Mouse (Mus musculus) midbrain, embryonic 11.5 days (tissue): Measurements from ENCODE around the gene Sema4d. TPM values are rescaled to one million over a fixed set of nuclear protein-coding genes. Genes with fewer than 3 reads are reported as not detected.
A peak's percentile ranks its signal among the peaks of the same experiment; 100 is the strongest.

Experiments used
- ATAC-seq: fragments of 200-750 bp; cut with Nextera tagmentation; 2 replicates; pipeline ENCODE4 v1.8.0; 2017; ENCODE audit warnings: moderate TSS enrichment, moderate library complexity; ENCODE audit not compliant: low FRiP score
- DNase-seq: peaks from one replicate; pipeline ENCODE4 v3.0.0; 2015; ENCODE audit warnings: low spot score; ENCODE audit errors: missing footprints
- H3K27ac ChIP-seq: fragments of 300-500 bp; sonication (generic); 2 replicates; pipeline ENCODE4 v1.5.1; 2014; ENCODE audit warnings: low read depth, low read length
- H3K27me3 ChIP-seq: fragments of 300-500 bp; sonication (generic); 2 replicates; pipeline ENCODE4 v1.6.1; 2014; ENCODE audit warnings: mild to moderate bottlenecking, low read length, moderate library complexity, mixed read lengths; ENCODE audit not compliant: control insufficient read depth, insufficient read depth
- H3K36me3 ChIP-seq: fragments of 300-500 bp; sonication (generic); 2 replicates; pipeline ENCODE4 v1.6.1; 2014; ENCODE audit warnings: mild to moderate bottlenecking, low read length, moderate library complexity, mixed read lengths; ENCODE audit not compliant: control insufficient read depth, insufficient read depth
- H3K4me1 ChIP-seq: fragments of 300-500 bp; sonication (generic); 2 replicates; pipeline ENCODE4 v1.6.1; 2014; ENCODE audit warnings: low read length; ENCODE audit not compliant: control insufficient read depth, insufficient read depth
- H3K4me2 ChIP-seq: fragments of 300-500 bp; sonication (generic); 2 replicates; pipeline ENCODE4 v1.6.1; 2014; ENCODE audit warnings: mild to moderate bottlenecking, moderate library complexity
- H3K4me3 ChIP-seq: fragments of 300-500 bp; sonication (generic); 2 replicates; pipeline ENCODE4 v1.5.1; 2014; ENCODE audit warnings: low read depth, low read length
- H3K9ac ChIP-seq: fragments of 300-500 bp; sonication (generic); 2 replicates; pipeline ENCODE4 v1.6.1; 2014; ENCODE audit warnings: low read length
- H3K9me3 ChIP-seq: fragments of 300-500 bp; sonication (generic); 2 replicates; pipeline ENCODE4 v1.6.1; 2016; ENCODE audit warnings: low read length; ENCODE audit not compliant: control insufficient read depth
- WGBS: fragments of 180-500 bp; shearing (Covaris S2); extraction: QIAGEN DNeasy Blood & Tissue Kit; methylation state at CpG from one replicate; pipeline ENCODE4 v1.1.7; 2014; 5-methylcytosine and 5-hydroxymethylcytosine counted together
- polyA plus RNA-seq: library from polyadenylated mRNA; unstranded; fragments of >200 nt; fragmentation: Nextera tagmentation; extraction: Ambion mirVana; gene quantifications from 2 replicates; pipeline ENCODE4 v1.2.1, GENCODE M21; 2014

Sema4d gene
- polyA plus RNA-seq, 1 experiment from 2014 or later, result 4.9 TPM

GRCm38 (mm10) chr13:51818170-51818943, 24.8 kb upstream of the Sema4d start:
- H3K27me3 ChIP-seq, result no peaks in the 10 kb centered on the region
- H3K4me2 ChIP-seq, result no peak overlapping the region
- H3K4me1 ChIP-seq, result peaks cover 4% of the 10 kb centered on the region; the same call in 1 of the 2 replicates
- H3K9me3 ChIP-seq, result no peaks in the 10 kb centered on the region
- ATAC-seq (no peak), DNase-seq (peak; percentile 26)
- H3K9ac ChIP-seq, result no peak overlapping the region
- H3K4me3 ChIP-seq, result no peak overlapping the region
- no peak overlapping the region for H3K27ac ChIP-seq
- 81% methylated on average over 6 of the region's 6 CpGs for WGBS
- no peaks in the 10 kb centered on the region for H3K36me3 ChIP-seq

GRCm38 (mm10) chr13:51816559-51817041, 23.1 kb upstream of the Sema4d start:
- Histone ChIP-seq H3K9ac (no peak overlapping the region), H3K4me3 (no peak overlapping the region), H3K9me3 (no peaks in the 10 kb centered on the region), H3K27ac (no peak overlapping the region), H3K36me3 (no peaks in the 10 kb centered on the region), H3K4me1 (peaks cover 4% of the 10 kb centered on the region; the same call in 1 of the 2 replicates), H3K4me2 (no peak overlapping the region), H3K27me3 (no peaks in the 10 kb centered on the region)
- ATAC-seq, result no peak
- DNase-seq, result peak; percentile 70
- 80% methylated on average over 5 of the region's 5 CpGs for WGBS

- Histone ChIP-seq H3K4me2 (no peak overlapping the region), H3K9me3 (no peaks in the 10 kb centered on the region), H3K27me3 (no peaks in the 10 kb centered on the region), H3K4me1 (peaks cover 4% of the 10 kb centered on the region; the same call in 1 of the 2 replicates), H3K9ac (no peak overlapping the region), H3K36me3 (no peaks in the 10 kb centered on the region), H3K27ac (no peak overlapping the region), H3K4me3 (no peak overlapping the region)
- DNase-seq (peak; percentile 49), ATAC-seq (no peak)
- WGBS, result 77% methylated on average over 9 of the region's 9 CpGs
These were observed 22.4 kb upstream of the Sema4d start for GRCm38 (mm10) chr13:51815865-51816504.

- ATAC-seq, result no peak
- no peak for DNase-seq
- no peaks in the 10 kb centered on the region for H3K36me3 ChIP-seq
- no peak overlapping the region for H3K4me3 ChIP-seq
- H3K9ac ChIP-seq, result no peak overlapping the region
- peaks cover 4% of the 10 kb centered on the region; the same call in 1 of the 2 replicates for H3K4me1 ChIP-seq
- no peak overlapping the region for H3K27ac ChIP-seq
- 92% methylated on average over 6 of the region's 6 CpGs for WGBS
- no peaks in the 10 kb centered on the region for H3K27me3 ChIP-seq
- no peaks in the 10 kb centered on the region for H3K9me3 ChIP-seq
- no peak overlapping the region for H3K4me2 ChIP-seq
These were observed 21.1 kb upstream of the Sema4d start for GRCm38 (mm10) chr13:51814646-51815045.

DNA sequence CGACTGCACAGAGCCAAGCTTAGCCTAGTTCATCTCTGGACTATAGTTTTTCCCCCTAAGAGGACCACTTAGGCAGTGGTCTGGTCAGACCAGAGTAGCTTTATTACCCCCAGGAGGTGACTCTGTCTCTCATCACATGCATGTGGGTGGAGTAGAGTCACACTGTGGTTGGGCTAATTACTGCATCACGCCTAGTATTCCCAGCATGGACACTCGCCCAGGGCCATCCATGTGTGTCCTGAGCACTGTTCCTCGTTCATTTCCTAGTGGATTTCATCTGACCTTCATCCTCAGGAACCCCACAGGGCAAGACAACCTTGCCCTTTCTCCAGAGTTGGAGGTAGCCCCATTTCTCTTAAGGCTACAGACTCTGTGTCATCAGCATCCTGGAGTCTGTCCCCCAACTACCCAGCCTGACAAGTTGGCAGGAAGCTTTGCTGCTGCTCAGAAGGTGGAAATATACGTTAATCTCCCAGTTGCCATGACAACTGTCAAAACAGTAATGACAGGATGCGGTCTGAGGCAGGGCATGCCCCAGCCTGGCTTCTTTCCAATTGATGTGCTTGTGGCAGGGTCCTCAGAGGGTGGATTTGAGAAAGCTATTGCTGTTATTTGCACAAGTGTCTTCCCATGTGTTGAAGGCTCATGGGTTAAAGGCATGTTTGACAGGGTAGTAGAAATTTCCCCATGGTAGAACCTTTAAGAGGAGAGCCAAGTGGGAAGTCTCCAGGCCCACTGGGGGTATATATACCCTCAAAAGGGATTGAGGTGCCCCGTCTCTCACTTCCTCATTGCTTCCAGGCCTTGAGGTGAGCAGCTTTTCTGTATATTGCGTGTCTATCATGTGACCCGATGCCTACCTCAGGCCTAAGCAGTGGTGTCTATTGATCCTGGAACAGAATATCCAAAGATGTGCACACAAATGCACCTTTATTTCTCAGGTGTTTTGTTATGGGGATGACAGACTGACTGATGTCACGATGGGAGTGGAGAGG, 20.4 kb upstream of the Sema4d start:
- no peak overlapping the region for H3K4me3 ChIP-seq
- 62% methylated on average over 10 of the region's 10 CpGs for WGBS
- no peak for ATAC-seq
- H3K36me3 ChIP-seq, result no peaks in the 10 kb centered on the region
- no peak overlapping the region for H3K4me2 ChIP-seq
- no peaks in the 10 kb centered on the region for H3K9me3 ChIP-seq
- DNase-seq, result peak; percentile 49
- no peak overlapping the region for H3K27ac ChIP-seq
- no peak overlapping the region for H3K9ac ChIP-seq
- H3K4me1 ChIP-seq, result peaks cover 4% of the 10 kb centered on the region; the same call in 1 of the 2 replicates
- no peaks in the 10 kb centered on the region for H3K27me3 ChIP-seq

DNA sequence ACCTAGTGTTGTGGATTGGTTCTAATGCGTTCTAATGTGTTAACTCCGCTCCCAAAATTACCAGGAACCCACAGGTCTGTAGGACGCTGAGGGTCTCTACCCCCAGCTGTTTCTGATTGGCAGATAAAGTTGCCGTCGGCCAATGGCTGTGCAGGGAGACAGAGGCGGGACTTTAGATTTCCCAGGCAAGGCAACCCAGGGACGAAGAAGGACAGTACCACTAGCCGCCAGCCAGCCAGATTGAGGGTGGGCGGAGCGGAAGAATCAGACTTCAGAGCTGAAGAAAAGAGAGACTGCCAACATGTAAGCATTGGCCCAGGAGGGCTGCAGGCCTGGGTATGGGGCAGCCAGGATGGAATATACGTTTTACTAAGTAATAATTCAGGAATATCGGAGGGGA, 14.6 kb upstream of the Sema4d start:
- Histone ChIP-seq H3K27ac (no peak overlapping the region), H3K4me3 (no peak overlapping the region), H3K27me3 (no peaks in the 10 kb centered on the region), H3K9ac (no peak overlapping the region), H3K4me2 (no peak overlapping the region), H3K9me3 (no peaks in the 10 kb centered on the region), H3K4me1 (no peaks in the 10 kb centered on the region), H3K36me3 (no peaks in the 10 kb centered on the region)
- ATAC-seq (peak; percentile 69; the same call in 1 of the 2 replicates), DNase-seq (no peak)
- 29% methylated on average over 12 of the region's 12 CpGs for WGBS

DNA sequence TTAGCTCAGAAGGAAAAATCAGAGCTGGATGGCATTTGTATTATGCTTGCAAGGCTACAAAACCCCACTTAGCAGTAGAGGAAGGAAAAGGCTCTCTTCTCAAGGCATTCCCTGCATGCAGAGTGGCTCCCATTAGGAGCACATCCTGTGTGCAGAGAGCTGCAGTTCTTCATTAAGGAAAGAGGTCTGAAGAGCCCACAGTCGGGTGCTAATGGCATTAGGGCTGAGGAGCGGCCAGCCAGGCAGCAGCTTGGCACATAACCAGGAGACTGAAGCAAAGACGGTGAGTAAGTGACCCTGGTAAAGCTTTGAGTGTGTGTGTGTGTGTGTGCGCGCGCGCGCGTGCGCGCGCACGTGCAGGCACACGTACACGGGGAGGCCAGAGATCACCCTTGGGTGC, 12.7 kb upstream of the Sema4d start:
- Histone ChIP-seq H3K9ac (no peak overlapping the region), H3K4me3 (no peak overlapping the region), H3K4me1 (no peaks in the 10 kb centered on the region), H3K27ac (no peak overlapping the region), H3K4me2 (no peak overlapping the region), H3K9me3 (no peaks in the 10 kb centered on the region), H3K27me3 (no peaks in the 10 kb centered on the region), H3K36me3 (no peaks in the 10 kb centered on the region)
- WGBS, result 91% methylated on average over 15 of the region's 15 CpGs
- ATAC-seq (no peak), DNase-seq (no peak)

DNA sequence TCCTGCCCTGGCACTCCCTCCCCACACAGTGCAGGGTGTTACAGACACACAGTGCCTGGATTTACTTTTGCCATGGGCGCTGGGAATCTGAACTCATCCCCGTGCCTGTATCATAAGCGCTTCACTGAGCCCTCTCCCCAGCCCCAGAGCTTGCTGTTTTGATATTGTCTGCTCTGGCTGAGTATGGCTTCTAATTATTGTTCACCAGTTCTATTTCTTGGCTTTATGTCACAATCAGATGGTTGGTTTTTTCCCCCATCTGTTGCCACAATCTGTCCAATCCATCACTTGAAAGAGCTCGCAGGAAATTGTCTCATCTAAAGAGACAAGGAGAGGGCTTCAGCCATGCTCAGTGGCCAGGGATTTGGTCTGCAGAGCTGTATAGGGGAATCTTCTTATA, 12.1 kb upstream of the Sema4d start:
- Histone ChIP-seq H3K4me3 (no peak overlapping the region), H3K9ac (no peak overlapping the region), H3K4me1 (no peaks in the 10 kb centered on the region), H3K27me3 (no peaks in the 10 kb centered on the region), H3K27ac (no peak overlapping the region), H3K36me3 (no peaks in the 10 kb centered on the region), H3K4me2 (no peak overlapping the region), H3K9me3 (no peaks in the 10 kb centered on the region)
- WGBS, result 80% methylated on average over 4 of the region's 4 CpGs
- ATAC-seq (no peak), DNase-seq (no peak)
